Mouse (Mus musculus): Measurements from ENCODE around the gene Flt3.
A peak's percentile ranks its signal among the peaks of the same experiment; 100 is the strongest.

Gene Flt3

GRCm38 (mm10) chr5:147351931-147352330 lies 48.4 kb downstream of the Flt3 start:
- DNase-seq, result no peak

- DNase-seq, result no peak
Observed at GRCm38 (mm10) chr5:147345981-147346380, 54.3 kb downstream of the Flt3 start.

DNA sequence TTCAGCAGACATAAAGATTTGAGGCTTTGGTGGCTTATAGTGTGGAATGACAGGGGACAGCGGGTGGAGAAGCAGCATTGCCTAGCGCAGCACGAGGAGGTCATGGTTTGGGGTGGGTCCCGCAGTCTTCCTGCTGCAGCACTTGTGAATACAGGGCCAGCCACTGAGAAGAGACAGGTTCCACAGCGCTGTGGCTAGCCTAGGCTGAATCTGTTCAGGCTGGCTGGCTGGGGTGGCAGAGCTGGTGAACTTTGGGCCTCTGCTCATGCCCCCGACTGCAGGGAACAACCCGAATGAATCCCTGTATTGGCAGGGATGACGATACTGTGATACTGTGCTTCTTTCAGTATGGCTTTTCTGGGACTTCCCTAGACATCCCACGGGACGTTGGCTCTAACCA lies 56.4 kb downstream of the Flt3 start:
- no peak for DNase-seq

GRCm38 (mm10) chr5:147342901-147343300 lies 57.4 kb downstream of the Flt3 start:
- no peak for DNase-seq

DNA sequence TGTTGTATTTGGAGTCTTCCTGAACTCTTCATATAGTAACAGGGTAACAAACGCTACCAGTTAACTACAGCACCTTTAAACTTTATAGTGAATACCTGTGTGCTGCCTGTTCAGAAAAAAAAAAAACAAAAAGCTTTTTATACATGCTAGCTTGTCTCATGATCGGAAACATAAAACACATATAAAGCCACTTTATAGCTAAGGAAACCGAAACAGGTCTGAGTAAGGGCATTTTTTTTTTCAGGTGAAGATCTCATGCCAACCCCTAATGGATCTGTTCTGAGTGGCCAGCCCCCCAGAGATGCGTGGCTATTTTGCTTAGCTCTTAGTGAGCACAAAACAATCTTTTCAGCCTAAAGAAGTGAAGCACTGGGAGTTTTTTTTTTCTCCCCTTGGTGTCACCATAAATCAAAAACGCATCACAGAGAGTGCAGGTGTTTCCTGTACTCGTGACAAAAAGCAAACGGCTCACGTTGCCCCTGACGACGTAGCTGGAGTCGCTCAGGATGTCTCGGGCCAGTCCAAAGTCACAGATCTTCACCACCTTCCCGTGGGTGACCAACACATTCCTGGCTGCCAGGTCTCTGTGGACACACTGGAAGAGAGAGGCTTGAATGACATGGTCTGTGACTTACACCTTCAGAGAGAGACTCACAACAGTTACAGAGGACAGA lies 59.4 kb downstream of the Flt3 start:
- no peak for DNase-seq

DNA sequence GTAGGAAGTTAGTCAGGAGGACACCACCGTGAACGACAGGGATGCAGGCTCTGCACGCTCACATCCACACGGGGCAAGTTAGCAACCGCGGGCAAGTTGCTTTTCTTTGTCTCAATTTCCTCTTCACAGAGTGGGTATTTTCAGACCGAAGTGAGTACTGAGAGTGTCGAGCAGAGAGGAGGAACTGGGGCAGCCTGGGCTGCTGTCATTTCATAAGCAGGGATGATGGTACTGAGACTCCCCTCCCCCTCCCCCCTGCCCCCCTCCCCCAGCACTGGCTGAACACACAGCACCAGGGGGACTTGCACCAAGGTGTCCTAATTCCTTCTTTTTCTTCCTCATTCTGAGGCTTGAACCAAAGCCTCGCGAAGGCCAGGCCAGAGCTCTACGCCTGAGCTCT lies 60.7 kb downstream of the Flt3 start:
- DNase-seq, result no peak

DNA sequence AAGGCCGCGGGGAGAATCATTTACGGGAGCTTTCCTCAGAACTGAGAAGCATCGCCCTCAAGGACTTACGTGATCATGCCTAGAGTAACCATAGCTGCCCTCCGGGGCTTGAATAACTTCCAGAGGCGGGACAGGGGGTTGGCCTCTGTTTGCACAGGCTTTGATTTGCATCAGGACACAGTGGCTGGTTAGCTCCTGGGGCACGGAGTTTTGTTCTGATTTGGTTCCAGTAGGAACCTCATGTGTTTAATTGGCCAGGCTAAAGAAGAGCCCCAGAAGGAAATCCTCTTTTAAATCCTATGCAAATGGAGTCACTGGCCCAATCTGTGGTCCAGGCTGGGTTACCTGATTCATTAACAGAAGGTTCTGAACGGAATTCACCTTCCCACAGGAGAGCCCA lies 61.3 kb downstream of the Flt3 start:
- DNase-seq, result no peak

- no peak for DNase-seq
Observed at GRCm38 (mm10) chr5:147332711-147333110, 67.6 kb downstream of the Flt3 start.

- peak; percentile 50 for DNase-seq
Observed at GRCm38 (mm10) chr5:147331547-147331946, 68.7 kb downstream of the Flt3 start.

GRCm38 (mm10) chr5:147329946-147330345 lies 70.3 kb downstream of the Flt3 start:
- DNase-seq, result no peak

GRCm38 (mm10) chr5:147327636-147328035 lies 72.7 kb downstream of the Flt3 start:
- no peak for DNase-seq

- DNase-seq, result no peak
Observed at GRCm38 (mm10) chr5:147325931-147326330, 74.4 kb downstream of the Flt3 start.

GRCm38 (mm10) chr5:147323237-147323917 lies 76.9 kb downstream of the Flt3 start:
- DNase-seq, result peak; percentile 56

DNA sequence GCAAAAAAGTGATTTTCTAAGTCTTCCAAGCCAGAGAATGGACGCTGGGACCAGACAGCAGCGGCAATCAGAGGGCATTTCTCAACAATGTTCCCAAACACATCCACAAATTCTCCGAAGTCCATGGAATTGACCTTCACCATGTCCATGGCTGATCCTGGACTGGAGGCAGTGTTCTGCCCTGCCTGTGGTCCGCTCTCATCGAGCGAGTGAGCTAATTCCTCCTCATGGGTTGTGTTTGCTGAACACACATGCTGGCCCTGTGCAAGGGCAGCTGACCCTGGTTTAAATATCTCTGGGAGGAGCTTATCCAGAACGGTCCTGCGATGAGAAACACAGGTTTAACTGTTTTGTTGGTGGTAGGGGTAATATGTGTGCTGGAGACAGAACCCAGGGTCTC lies 78.1 kb downstream of the Flt3 start, which contains the start of gene Urad:
Gene Urad, minus strand, starts transcription at position 258 of the 400 bp plus-strand sequence.
- no peak for DNase-seq

DNA sequence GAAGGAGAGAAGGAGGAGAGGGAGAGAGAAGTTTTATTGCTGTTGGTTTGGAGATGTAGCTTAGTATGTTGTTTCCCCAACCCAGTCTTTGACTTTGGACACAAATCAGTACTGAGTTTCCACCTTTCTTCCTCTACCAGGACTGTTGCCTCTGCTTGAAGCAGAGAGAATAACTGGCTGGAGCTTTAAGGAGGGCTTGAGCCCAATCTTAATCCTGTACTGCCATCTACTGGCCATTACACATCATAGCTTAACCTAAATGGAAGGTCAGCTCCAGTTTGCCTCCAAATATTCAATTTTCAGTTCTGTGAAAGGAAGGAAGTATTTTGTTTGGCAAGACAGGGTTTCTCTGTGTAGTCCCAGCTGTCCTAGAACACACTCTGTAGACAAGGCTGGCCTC lies 80.6 kb downstream of the Flt3 start:
- DNase-seq, result peak; percentile 68

DNA sequence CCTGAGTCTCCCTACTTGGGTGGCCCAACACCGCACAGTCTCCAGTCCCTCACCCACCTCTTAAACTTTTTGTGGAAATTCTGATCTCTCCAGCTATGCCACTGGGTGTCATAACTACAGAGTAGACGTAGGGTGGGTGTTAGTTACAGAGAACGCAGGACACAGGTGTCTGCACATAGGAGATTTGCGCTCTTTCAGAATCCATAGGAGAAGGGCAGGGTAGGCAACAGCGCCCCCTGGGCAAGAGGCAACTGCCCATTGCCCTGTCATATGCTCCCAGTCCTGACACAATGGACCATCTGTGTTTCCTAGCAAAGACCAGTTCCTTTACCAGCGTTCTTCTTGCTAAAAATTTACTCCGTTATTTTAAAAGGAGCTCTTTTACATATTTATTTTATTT lies 82.3 kb downstream of the Flt3 start:
- DNase-seq, result no peak

- no peak for DNase-seq
Observed at GRCm38 (mm10) chr5:147317321-147317720, 83.0 kb downstream of the Flt3 start.

GRCm38 (mm10) chr5:147315432-147316075 lies 84.7 kb downstream of the Flt3 start:
- DNase-seq, result no peak

- no peak for DNase-seq
Observed at GRCm38 (mm10) chr5:147314646-147315431, 85.5 kb downstream of the Flt3 start.

DNA sequence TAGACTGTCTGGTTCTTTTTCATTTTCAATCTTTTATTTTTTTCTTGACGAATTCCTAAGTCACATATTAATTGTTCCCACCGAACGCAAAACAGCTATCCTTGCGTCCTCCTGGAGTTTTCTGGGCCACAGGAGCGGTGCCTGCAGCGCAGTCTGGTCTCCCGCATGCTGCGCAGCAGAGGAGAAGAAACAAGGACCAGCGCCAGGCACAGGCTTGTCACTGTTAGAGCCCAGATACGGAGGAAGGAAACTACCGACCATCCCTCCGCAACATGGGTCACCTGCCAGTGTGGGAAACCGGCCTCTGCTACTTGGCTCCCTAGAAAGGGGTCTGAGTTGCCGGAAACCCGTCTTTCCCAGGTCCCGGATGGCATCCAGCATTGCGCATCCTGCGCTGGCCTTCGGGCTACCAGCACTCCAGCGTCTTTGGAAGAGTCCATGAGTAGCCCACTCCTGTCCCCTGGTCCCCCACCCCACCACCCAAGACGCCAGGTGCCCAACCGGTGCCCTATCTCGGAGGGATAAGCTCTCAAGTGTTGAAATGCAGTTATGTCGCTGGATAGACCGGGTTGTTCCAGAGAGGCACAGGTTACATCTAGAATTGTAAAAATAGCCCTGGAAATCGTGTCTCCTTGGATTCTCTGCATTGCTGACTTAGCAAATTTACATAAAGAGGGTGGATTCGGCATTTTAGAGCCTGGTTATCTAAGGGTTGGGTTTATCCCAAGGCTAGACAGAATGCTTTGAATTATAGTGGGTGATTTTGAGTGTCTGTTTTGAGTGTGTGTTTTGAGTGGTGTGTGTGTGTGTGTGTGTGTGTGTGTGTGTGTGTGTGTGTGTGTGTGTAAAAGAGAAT lies 87.2 kb downstream of the Flt3 start:
- no peak for DNase-seq

- DNase-seq, result no peak
Observed at GRCm38 (mm10) chr5:147309786-147310185, 90.5 kb downstream of the Flt3 start.

DNA sequence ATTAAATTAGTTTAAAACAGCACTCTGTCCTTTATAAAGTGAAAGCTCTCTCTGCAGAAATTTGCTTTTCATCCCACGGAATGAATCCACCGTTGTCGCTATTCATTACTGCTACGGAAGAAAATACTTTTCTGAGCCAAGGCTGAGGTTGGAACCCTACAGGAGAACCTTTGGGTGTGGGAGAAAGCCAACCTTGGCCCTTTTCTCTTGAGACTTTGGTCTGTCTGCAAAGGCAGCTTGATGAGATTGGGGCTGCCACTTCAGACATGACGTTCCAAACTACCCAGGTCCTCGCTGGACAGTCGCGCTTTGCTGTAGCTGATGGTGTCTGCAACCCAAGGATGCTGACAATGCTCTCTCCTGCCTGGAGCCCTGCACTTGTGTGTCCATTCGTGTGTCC lies 91.8 kb downstream of the Flt3 start:
- no peak for DNase-seq

All from cerebellum, adult 9-10 months (tissue).